Comparison of ENCODE assay signal across 8 mouse cellular contexts in the genomic region with DNA sequence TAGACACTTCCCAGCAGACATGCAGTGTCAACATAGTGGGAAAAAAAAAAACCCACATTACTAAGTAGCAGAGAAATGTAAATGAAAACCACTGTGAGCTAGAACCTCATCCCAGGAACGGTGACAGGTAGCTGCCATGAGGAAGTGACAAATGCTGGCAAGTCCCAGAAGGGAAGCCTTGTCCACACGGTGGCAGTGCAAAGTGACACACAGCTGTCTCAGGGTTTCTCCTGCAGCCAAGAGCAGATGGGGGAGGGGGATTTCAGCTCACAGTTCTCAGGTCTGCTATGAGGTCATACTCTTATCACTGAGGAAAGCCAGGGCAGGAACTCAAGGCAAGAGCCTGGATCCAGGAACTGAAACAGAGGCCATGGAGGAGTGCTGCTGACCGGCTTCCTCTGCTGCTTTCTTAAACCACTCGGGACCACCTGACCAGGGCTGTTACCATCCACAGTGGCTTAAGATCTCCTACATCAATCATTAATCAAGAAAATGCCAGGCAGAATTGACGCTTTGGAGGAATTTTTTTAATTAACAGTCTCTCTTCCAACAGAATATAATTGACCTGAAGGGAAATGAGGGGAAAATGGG.
DNase-seq lines count a peak whose midpoint lies in the region; ATAC-seq and TF ChIP-seq lines count a peak whose summit lies in the region.

No protein-coding gene starts in this region.

- peak; percentile 67 for TF ChIP-seq EP300 in heart, adult 2 months (IDR thresholded peaks at IDR 0.05; ENCODE audit: insufficient read depth, low read depth, low read length)

- peaks cover 2% of the 10 kb centered on the region; the same call in 1 of the 2 replicates for H3K79me2 ChIP-seq in heart, adult 2 months (replicated peaks; ENCODE audit: control insufficient read depth, insufficient read depth, low read length)

- no peaks in the 10 kb centered on the region for H3K27me3 ChIP-seq in heart, adult 2 months (ENCODE audit: control insufficient read depth, insufficient read depth, low read length)
- H3K27me3 ChIP-seq in forebrain, embryonic 16.5 days (replicated peaks; ENCODE audit: control insufficient read depth, insufficient read depth, low read length), result no peaks in the 10 kb centered on the region
- H3K27me3 ChIP-seq in kidney, postnatal 0 days (ENCODE audit: insufficient read depth, low read length), result no peaks in the 10 kb centered on the region
- no peaks in the 10 kb centered on the region for H3K27me3 ChIP-seq in midbrain, embryonic 12.5 days

- H3K9ac ChIP-seq in heart, adult 2 months (ENCODE audit: low read depth, low read length), result no peak overlapping the region
- H3K9ac ChIP-seq in forebrain, embryonic 16.5 days (replicated peaks; ENCODE audit: low read depth, low read length), result no peak overlapping the region
- no peak overlapping the region for H3K9ac ChIP-seq in kidney, postnatal 0 days (ENCODE audit: low read depth, low read length)
- no peak overlapping the region for H3K9ac ChIP-seq in midbrain, embryonic 12.5 days (replicated peaks)

- H3K36me3 ChIP-seq in heart, adult 2 months (ENCODE audit: control insufficient read depth, insufficient read depth, low read length), result peaks cover 3% of the 10 kb centered on the region
- no peaks in the 10 kb centered on the region; the same call in 1 of the 2 replicates for H3K36me3 ChIP-seq in forebrain, embryonic 16.5 days (ENCODE audit: control insufficient read depth, insufficient read depth)
- no peaks in the 10 kb centered on the region for H3K36me3 ChIP-seq in kidney, postnatal 0 days (ENCODE audit: insufficient read depth, low read length)
- H3K36me3 ChIP-seq in midbrain, embryonic 12.5 days, result peaks cover 11% of the 10 kb centered on the region; the same call in 1 of the 2 replicates

- H3K27ac ChIP-seq in heart, adult 2 months, result no peak overlapping the region
- H3K27ac ChIP-seq in forebrain, embryonic 16.5 days (ENCODE audit: low read length), result no peak overlapping the region
- no peak overlapping the region for H3K27ac ChIP-seq in kidney, postnatal 0 days
- 0 out of 2 replicates have a peak overlapping the region, but pooled peaks have one; percentile 39 for H3K27ac ChIP-seq in midbrain, embryonic 12.5 days (replicated peaks)

- peak; percentile 31; the same call in 1 of the 2 replicates for ATAC-seq in forebrain, embryonic 16.5 days
- peak; percentile 43; the same call in 1 of the 2 replicates for ATAC-seq in kidney, postnatal 0 days (replicated peaks; ENCODE audit: low FRiP score, low read depth)
- peak; percentile 61; the same call in 1 of the 2 replicates for ATAC-seq in midbrain, embryonic 12.5 days (ENCODE audit: low FRiP score, low read depth)
- no peak for ATAC-seq in erythroid progenitor cell, adult 5-6 weeks (replicated peaks; ENCODE audit: low FRiP score, poor library complexity, severe bottlenecking)

- TF ChIP-seq CTCF in heart, adult 2 months (IDR thresholded peaks at IDR 0.05), result peak; percentile 62
- peak; percentile 65 for TF ChIP-seq CTCF in kidney, postnatal 0 days (IDR thresholded peaks at IDR 0.05; ENCODE audit: low read depth)

- no peak overlapping the region for H3K4me3 ChIP-seq in heart, adult 2 months
- H3K4me3 ChIP-seq in forebrain, embryonic 16.5 days (replicated peaks; ENCODE audit: low read length), result no peak overlapping the region
- H3K4me3 ChIP-seq in kidney, postnatal 0 days (replicated peaks; ENCODE audit: low read depth, low read length), result no peak overlapping the region
- H3K4me3 ChIP-seq in midbrain, embryonic 12.5 days, result no peak overlapping the region

- H3K9me3 ChIP-seq in forebrain, embryonic 16.5 days (ENCODE audit: control insufficient read depth, low read length), result no peaks in the 10 kb centered on the region
- no peaks in the 10 kb centered on the region for H3K9me3 ChIP-seq in kidney, postnatal 0 days (replicated peaks; ENCODE audit: low read length)
- no peaks in the 10 kb centered on the region for H3K9me3 ChIP-seq in midbrain, embryonic 12.5 days

- intact Hi-C loops in heart, adult 2 months (cut with DNase I), result no loop called here

- peaks cover 4% of the 10 kb centered on the region for H3K4me1 ChIP-seq in heart, adult 2 months (ENCODE audit: control insufficient read depth, insufficient read depth, low read length)
- peaks cover 4% of the 10 kb centered on the region for H3K4me1 ChIP-seq in forebrain, embryonic 16.5 days (replicated peaks; ENCODE audit: control insufficient read depth, insufficient read depth, low read length)
- H3K4me1 ChIP-seq in kidney, postnatal 0 days (replicated peaks; ENCODE audit: insufficient read depth, low read length), result no peaks in the 10 kb centered on the region
- peaks cover 9% of the 10 kb centered on the region; the same call in 1 of the 2 replicates for H3K4me1 ChIP-seq in midbrain, embryonic 12.5 days

- 37% methylated on average over 5 of the region's 5 CpGs for WGBS in heart, adult 2 months
- WGBS in forebrain, embryonic 16.5 days, result 24% methylated on average over 5 of the region's 5 CpGs
- 42% methylated on average over 5 of the region's 5 CpGs for WGBS in kidney, postnatal 0 days
- WGBS in midbrain, embryonic 12.5 days, result 47% methylated on average over 5 of the region's 5 CpGs

- peak in 1 of 2 experiments; percentile 43 for DNase-seq in heart, adult 2 months
- no peak for DNase-seq in heart, adult 8-10 months (ENCODE audit: low spot score)
- peak; percentile 87 for DNase-seq in brain, adult 2 months (ENCODE audit: low read depth, low spot score)
- peak; percentile 33 for DNase-seq in kidney, postnatal 0 days (ENCODE audit: low spot score)
- DNase-seq in c-Kit-positive CD71-positive TER-119-positive erythroid progenitor cells, embryonic 14.5 days (ENCODE audit: low spot score), result no peak

- TF ChIP-seq POLR2A in heart, adult 2 months (IDR thresholded peaks at IDR 0.05; ENCODE audit: insufficient read depth, low read depth, low read length), result no peak

- no peak overlapping the region for H3K4me2 ChIP-seq in forebrain, embryonic 16.5 days (ENCODE audit: low read length)
- no peak overlapping the region for H3K4me2 ChIP-seq in kidney, postnatal 0 days (ENCODE audit: low read length)
- no peak overlapping the region for H3K4me2 ChIP-seq in midbrain, embryonic 12.5 days (replicated peaks)

Comparison
In these comparisons a context has a peak if more than half of its experiments do, and no peak if none do; other contexts are left out.
1. DNase-seq: peak in brain, adult 2 months (single experiment) and kidney, postnatal 0 days (single experiment); none in heart, adult 8-10 months (single experiment) and c-Kit-positive CD71-positive TER-119-positive erythroid progenitor cells, embryonic 14.5 days (single experiment).